Mouse (Mus musculus): ENCODE measurements around the gene Abcc10.

The Abcc10 gene

GRCm38 (mm10) chr17:46272675-46273074 is 55.5 kb downstream of the Abcc10 start:
- Histone ChIP-seq H3K4me1 (replicated peaks; ENCODE audit: low read depth, low read length) (peaks cover 87% of the 10 kb centered on the region), H3K9me3 (ENCODE audit: low read length) (no peaks in the 10 kb centered on the region), H3K4me3 (replicated peaks; ENCODE audit: low read length) (no peak overlapping the region), H3K27me3 (ENCODE audit: insufficient read depth, low read length) (no peaks in the 10 kb centered on the region), H3K36me3 (ENCODE audit: insufficient read depth, low read length) (peaks cover 91% of the 10 kb centered on the region)
- TF ChIP-seq CTCF (conservative IDR thresholded peaks at IDR 0.05; ENCODE audit: low read length), result no peak
- TF ChIP-seq POU5F1 (IDR thresholded peaks at IDR 0.05; ENCODE audit: borderline replicate concordance, low read length), result no peak
- TF ChIP-seq NANOG (IDR thresholded peaks at IDR 0.05; ENCODE audit: borderline replicate concordance, low read length), result no peak

GRCm38 (mm10) chr17:46272058-46272457 is 56.1 kb downstream of the Abcc10 start:
- no peak for TF ChIP-seq CTCF (conservative IDR thresholded peaks at IDR 0.05; ENCODE audit: low read length)
- TF ChIP-seq POU5F1 (IDR thresholded peaks at IDR 0.05; ENCODE audit: borderline replicate concordance, low read length), result no peak
- TF ChIP-seq NANOG (IDR thresholded peaks at IDR 0.05; ENCODE audit: borderline replicate concordance, low read length), result no peak
- Histone ChIP-seq H3K27me3 (ENCODE audit: insufficient read depth, low read length) (no peaks in the 10 kb centered on the region), H3K36me3 (ENCODE audit: insufficient read depth, low read length) (peaks cover 91% of the 10 kb centered on the region), H3K9me3 (ENCODE audit: low read length) (no peaks in the 10 kb centered on the region), H3K4me1 (replicated peaks; ENCODE audit: low read depth, low read length) (peaks cover 87% of the 10 kb centered on the region), H3K4me3 (replicated peaks; ENCODE audit: low read length) (no peak overlapping the region)

GRCm38 (mm10) chr17:46269771-46270534 is 58.2 kb downstream of the Abcc10 start:
- H3K4me1 ChIP-seq (replicated peaks; ENCODE audit: low read depth, low read length), result peaks cover 93% of the 10 kb centered on the region
- no peaks in the 10 kb centered on the region for H3K9me3 ChIP-seq (ENCODE audit: low read length)
- no peak overlapping the region; the same call in 1 of the 2 replicates for H3K4me3 ChIP-seq (replicated peaks; ENCODE audit: low read length)
- no peaks in the 10 kb centered on the region for H3K27me3 ChIP-seq (ENCODE audit: insufficient read depth, low read length)
- H3K36me3 ChIP-seq (ENCODE audit: insufficient read depth, low read length), result peaks cover 91% of the 10 kb centered on the region
- TF ChIP-seq CTCF (conservative IDR thresholded peaks at IDR 0.05; ENCODE audit: low read length) (no peak), NANOG (IDR thresholded peaks at IDR 0.05; ENCODE audit: borderline replicate concordance, low read length) (no peak), POU5F1 (IDR thresholded peaks at IDR 0.05; ENCODE audit: borderline replicate concordance, low read length) (no peak)

- no peaks in the 10 kb centered on the region for H3K27me3 ChIP-seq (ENCODE audit: insufficient read depth, low read length)
- peaks cover 82% of the 10 kb centered on the region for H3K4me1 ChIP-seq (replicated peaks; ENCODE audit: low read depth, low read length)
- no peak overlapping the region for H3K4me3 ChIP-seq (replicated peaks; ENCODE audit: low read length)
- TF ChIP-seq NANOG (IDR thresholded peaks at IDR 0.05; ENCODE audit: borderline replicate concordance, low read length) (no peak), POU5F1 (IDR thresholded peaks at IDR 0.05; ENCODE audit: borderline replicate concordance, low read length) (no peak), CTCF (conservative IDR thresholded peaks at IDR 0.05; ENCODE audit: low read length) (no peak)
- no peaks in the 10 kb centered on the region for H3K9me3 ChIP-seq (ENCODE audit: low read length)
- H3K36me3 ChIP-seq (ENCODE audit: insufficient read depth, low read length), result peaks cover 92% of the 10 kb centered on the region
Measured at GRCm38 (mm10) chr17:46268026-46268720, 60.0 kb downstream of the Abcc10 start.

GRCm38 (mm10) chr17:46267511-46267910 is 60.6 kb downstream of the Abcc10 start:
- no peaks in the 10 kb centered on the region for H3K9me3 ChIP-seq (ENCODE audit: low read length)
- 0 out of 2 replicates have a peak overlapping the region, but pooled peaks have one; percentile 20 for H3K4me3 ChIP-seq (replicated peaks; ENCODE audit: low read length)
- peaks cover 77% of the 10 kb centered on the region for H3K4me1 ChIP-seq (replicated peaks; ENCODE audit: low read depth, low read length)
- H3K27me3 ChIP-seq (ENCODE audit: insufficient read depth, low read length), result no peaks in the 10 kb centered on the region
- no peak for TF ChIP-seq POU5F1 (IDR thresholded peaks at IDR 0.05; ENCODE audit: borderline replicate concordance, low read length)
- TF ChIP-seq CTCF (conservative IDR thresholded peaks at IDR 0.05; ENCODE audit: low read length), result no peak
- no peak for TF ChIP-seq NANOG (IDR thresholded peaks at IDR 0.05; ENCODE audit: borderline replicate concordance, low read length)
- H3K36me3 ChIP-seq (ENCODE audit: insufficient read depth, low read length), result peaks cover 92% of the 10 kb centered on the region

- Histone ChIP-seq H3K27me3 (ENCODE audit: insufficient read depth, low read length) (no peaks in the 10 kb centered on the region), H3K4me1 (replicated peaks; ENCODE audit: low read depth, low read length) (peaks cover 79% of the 10 kb centered on the region), H3K36me3 (ENCODE audit: insufficient read depth, low read length) (peaks cover 92% of the 10 kb centered on the region), H3K9me3 (ENCODE audit: low read length) (no peaks in the 10 kb centered on the region), H3K4me3 (replicated peaks; ENCODE audit: low read length) (0 out of 2 replicates have a peak overlapping the region, but pooled peaks have one; percentile 20)
- no peak for TF ChIP-seq CTCF (conservative IDR thresholded peaks at IDR 0.05; ENCODE audit: low read length)
- TF ChIP-seq NANOG (IDR thresholded peaks at IDR 0.05; ENCODE audit: borderline replicate concordance, low read length), result no peak
- no peak for TF ChIP-seq POU5F1 (IDR thresholded peaks at IDR 0.05; ENCODE audit: borderline replicate concordance, low read length)
Measured at GRCm38 (mm10) chr17:46266986-46267385, 61.2 kb downstream of the Abcc10 start.

- no peaks in the 10 kb centered on the region for H3K27me3 ChIP-seq (ENCODE audit: insufficient read depth, low read length)
- H3K9me3 ChIP-seq (ENCODE audit: low read length), result no peaks in the 10 kb centered on the region
- H3K36me3 ChIP-seq (ENCODE audit: insufficient read depth, low read length), result peaks cover 92% of the 10 kb centered on the region
- peaks cover 79% of the 10 kb centered on the region for H3K4me1 ChIP-seq (replicated peaks; ENCODE audit: low read depth, low read length)
- TF ChIP-seq CTCF (conservative IDR thresholded peaks at IDR 0.05; ENCODE audit: low read length) (peak; percentile 79), POU5F1 (IDR thresholded peaks at IDR 0.05; ENCODE audit: borderline replicate concordance, low read length) (no peak)
- 0 out of 2 replicates have a peak overlapping the region, but pooled peaks have one; percentile 17 for H3K4me3 ChIP-seq (replicated peaks; ENCODE audit: low read length)
Measured at GRCm38 (mm10) chr17:46265918-46266618, 62.1 kb downstream of the Abcc10 start.

GRCm38 (mm10) chr17:46265502-46265901 is 62.6 kb downstream of the Abcc10 start:
- Histone ChIP-seq H3K4me1 (replicated peaks; ENCODE audit: low read depth, low read length) (peaks cover 79% of the 10 kb centered on the region), H3K9me3 (ENCODE audit: low read length) (no peaks in the 10 kb centered on the region), H3K27me3 (ENCODE audit: insufficient read depth, low read length) (no peaks in the 10 kb centered on the region), H3K36me3 (ENCODE audit: insufficient read depth, low read length) (peaks cover 92% of the 10 kb centered on the region), H3K4me3 (replicated peaks; ENCODE audit: low read length) (no peak overlapping the region)
- TF ChIP-seq POU5F1 (IDR thresholded peaks at IDR 0.05; ENCODE audit: borderline replicate concordance, low read length) (no peak), NANOG (IDR thresholded peaks at IDR 0.05; ENCODE audit: borderline replicate concordance, low read length) (no peak), CTCF (conservative IDR thresholded peaks at IDR 0.05; ENCODE audit: low read length) (no peak)
